Mouse (Mus musculus) cerebellum, adult 8-10 months (tissue): ENCODE measurements around the gene Klf16.
"Not testable (repeated sequence)": the region's sequence is repeated elsewhere in the genome, so short reads cannot be mapped to it uniquely, and the experiment has no call there.

Experiments
- DNase-seq: peaks from one replicate; pipeline ENCODE4 v3.0.0; 2022

Klf16 gene

GRCm38 (mm10) chr10:80605721-80606120 lies 28.6 kb upstream of the Klf16 start, which contains the start of gene Gm49322:
Gene Gm49322, plus strand, starts transcription at chr10:80606021.
- not testable (repeated sequence) for DNase-seq

GRCm38 (mm10) chr10:80604988-80605387 lies 27.9 kb upstream of the Klf16 start:
- no peak for DNase-seq

GRCm38 (mm10) chr10:80604001-80604509 lies 26.9 kb upstream of the Klf16 start:
- DNase-seq: peak; percentile 36

- DNase-seq: no peak
These were observed 26.2 kb upstream of the Klf16 start for GRCm38 (mm10) chr10:80603364-80603763.

- peak; percentile 94 for DNase-seq
These were observed 25.7 kb upstream of the Klf16 start, which contains the start of the genes Scamp4 and Adat3 for GRCm38 (mm10) chr10:80602698-80603325. Gene Scamp4, plus strand, starts transcription at chr10:80602872. Gene Adat3, plus strand, starts transcription at chr10:80602880.

GRCm38 (mm10) chr10:80596318-80596717 lies 19.2 kb upstream of the Klf16 start:
- no peak for DNase-seq

GRCm38 (mm10) chr10:80589879-80590854 lies 13.0 kb upstream of the Klf16 start, which contains the start of gene Abhd17a:
Gene Abhd17a, minus strand, starts transcription at chr10:80590341.
- DNase-seq: peak; percentile 90

- peak; percentile 31 for DNase-seq
These were observed 12.2 kb upstream of the Klf16 start for GRCm38 (mm10) chr10:80589127-80589878.

- no peak for DNase-seq
These were observed 10.2 kb upstream of the Klf16 start for GRCm38 (mm10) chr10:80587305-80587657.

GRCm38 (mm10) chr10:80586407-80587304 lies 9.5 kb upstream of the Klf16 start:
- peak; percentile 39 for DNase-seq

- DNase-seq: no peak
These were observed 8.5 kb upstream of the Klf16 start for GRCm38 (mm10) chr10:80585581-80585980.

GRCm38 (mm10) chr10:80584642-80585552 lies 7.8 kb upstream of the Klf16 start:
- no peak for DNase-seq

GRCm38 (mm10) chr10:80584045-80584488 lies 6.9 kb upstream of the Klf16 start:
- peak; percentile 50 for DNase-seq

GRCm38 (mm10) chr10:80583047-80583446 lies 5.9 kb upstream of the Klf16 start:
- DNase-seq: no peak

GRCm38 (mm10) chr10:80578911-80579310 lies 1.8 kb upstream of the Klf16 start:
- DNase-seq: no peak

GRCm38 (mm10) chr10:80578131-80578750 lies 1.1 kb upstream of the Klf16 start:
- DNase-seq: peak; percentile 71

GRCm38 (mm10) chr10:80576351-80577194 lies 548 bp downstream of the Klf16 start:
- peak; percentile 67 for DNase-seq

- DNase-seq: no peak
These were observed 1.2 kb downstream of the Klf16 start for GRCm38 (mm10) chr10:80575925-80576324.

- no peak for DNase-seq
These were observed 2.2 kb downstream of the Klf16 start for GRCm38 (mm10) chr10:80574896-80575295.
